Mouse (Mus musculus) heart, postnatal 10 days (tissue): Measurements from ENCODE around the gene Bnc1. TPM values are rescaled to one million over a fixed set of nuclear protein-coding genes. Genes with fewer than 3 reads are reported as not detected.

Experiments
- total RNA-seq, 2 experiments: library from RNA; stranded (reverse); gene quantifications; 2 replicates each; pipeline ENCODE4 v1.2.3; 2021

Gene Bnc1
- total RNA-seq, 2 experiments from 2014 or later: 1.8 to 2.9 TPM

Other genes with a start within 250 kb of the Bnc1 start
- 10 to 100 TPM; 33.1 to 35.1 TPM for gene Ramac, start 229.4 kb downstream of the Bnc1 start, total RNA-seq
- gene 3110040N11Rik, start 202.8 kb downstream of the Bnc1 start, total RNA-seq: 10 to 100 TPM; 23.5 to 24.4 TPM
- 100 to 1,000 TPM; 131 to 138 TPM for gene Btbd1, start 162.9 kb downstream of the Bnc1 start, total RNA-seq
- not detected for gene Gm10160, start 136.5 kb downstream of the Bnc1 start, total RNA-seq
- 10 to 100 TPM; 13.7 to 17.1 TPM for gene Tm6sf1, start 133.3 kb downstream of the Bnc1 start, total RNA-seq
- gene Hdgfl3, start 57.8 kb downstream of the Bnc1 start, total RNA-seq: 10 to 100 TPM; 12.3 to 14.3 TPM
- gene Sh3gl3, start 181.5 kb upstream of the Bnc1 start, total RNA-seq: 1 to 10 TPM; 1.1 to 1.7 TPM